Mouse (Mus musculus) G1E (cell line): ENCODE data around the gene Mymk. TPM values are rescaled to one million over a fixed set of nuclear protein-coding genes. Genes with fewer than 3 reads are reported as not detected.

Experiments
- ATAC-seq: 2 replicates; pipeline ENCODE4 v1.8.0; 2016; ENCODE audit warnings: mild to moderate bottlenecking; ENCODE audit not compliant: insufficient number of reproducible peaks, poor library complexity, low FRiP score, severe bottlenecking; ENCODE audit errors: extremely low read depth
- DNase-seq: peaks from one replicate; pipeline ENCODE4 v3.0.0; 2012; ENCODE audit warnings: low spot score
- H3K27me3 ChIP-seq: 2 replicates; pipeline ENCODE4 v1.6.1; 2012; ENCODE audit warnings: mild to moderate bottlenecking, low read length, inconsistent platforms; ENCODE audit not compliant: insufficient read depth
- H3K36me3 ChIP-seq: replicated peaks from 2 replicates; pipeline ENCODE3; 2012; ENCODE audit warnings: mild to moderate bottlenecking, inconsistent platforms
- H3K4me1 ChIP-seq: 2 replicates; pipeline ENCODE4 v1.6.1; 2012; ENCODE audit warnings: low read depth, low read length, inconsistent platforms, mixed read lengths; ENCODE audit not compliant: insufficient read depth
- H3K4me3 ChIP-seq: 2 replicates; pipeline ENCODE4 v1.5.1; 2012; ENCODE audit warnings: low read depth, mild to moderate bottlenecking, inconsistent platforms, low read length, moderate library complexity, mixed read lengths
- H3K9me3 ChIP-seq: replicated peaks from 2 replicates; pipeline ENCODE4 v1.6.1; 2012; ENCODE audit warnings: inconsistent platforms
- CTCF ChIP-seq: IDR thresholded peaks from 2 replicates; pipeline ENCODE4 v1.5.1; 2012; ENCODE audit warnings: low read depth, low read length, inconsistent platforms, mixed read lengths
- GATA1 ChIP-seq: IDR thresholded peaks from 2 replicates; pipeline ENCODE4 v1.6.1; 2012; ENCODE audit warnings: borderline replicate concordance, low read length, inconsistent platforms, mixed read lengths
- GATA2 ChIP-seq: IDR thresholded peaks from 2 replicates; pipeline ENCODE4 v1.6.1; 2012; ENCODE audit warnings: low read depth, low read length, inconsistent platforms, borderline replicate concordance
- POLR2AphosphoS5 ChIP-seq: IDR thresholded peaks from 2 replicates; pipeline ENCODE4 v1.6.1; 2012; ENCODE audit warnings: low read depth, low read length, inconsistent platforms; ENCODE audit not compliant: insufficient replicate concordance
- TAL1 ChIP-seq: conservative IDR thresholded peaks from 2 replicates; pipeline ENCODE4 v1.6.1; 2012; ENCODE audit warnings: low read depth, low read length, inconsistent platforms, mixed read lengths
- polyA plus RNA-seq: library from polyadenylated mRNA; stranded (reverse); fragments of >175 nt; gene quantifications from 2 replicates; pipeline ENCODE4 v1.2.3, GENCODE M21; 2012
- total RNA-seq, 2 experiments: library from RNA; stranded (forward) in 1 of 2; stranded (reverse) in 1 of 2; fragments of 200-1000 nt in 1 of 2; fragments of >200 nt in 1 of 2; fragmentation: Nextera tagmentation in 1 of 2; gene quantifications; 2 replicates each; pipeline ENCODE4 v1.2.3; 2014 to 2017

Gene Mymk
- total and polyA plus RNA-seq, 3 experiments, result 0.27 TPM; not detected in 2

DNA sequence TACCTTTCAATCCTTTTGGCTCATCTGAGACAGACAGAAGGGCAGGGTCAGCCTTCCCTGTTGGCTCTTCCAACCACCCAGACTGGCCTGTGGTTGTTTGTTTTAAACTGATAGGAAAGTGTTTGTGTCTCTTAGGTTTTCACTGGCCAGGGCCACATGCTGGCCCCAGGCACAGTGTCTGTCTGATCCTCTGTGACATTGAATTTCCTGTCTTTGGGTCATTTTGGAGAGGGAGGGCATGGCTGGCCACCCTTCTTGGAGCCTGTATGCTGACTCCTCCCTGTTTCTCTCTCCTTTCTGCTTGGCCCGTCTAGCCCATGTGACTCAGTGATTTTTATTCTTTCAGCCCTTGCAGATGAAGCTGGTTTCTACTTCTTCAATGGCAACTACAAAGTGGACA is 17.3 kb upstream of the Mymk start:
- no peak for ATAC-seq
- Histone ChIP-seq H3K9me3 (no peaks in the 10 kb centered on the region), H3K4me3 (no peak overlapping the region), H3K4me1 (no peaks in the 10 kb centered on the region), H3K36me3 (no peaks in the 10 kb centered on the region), H3K27me3 (no peaks in the 10 kb centered on the region; the same call in 1 of the 2 replicates)
- no peak for TF ChIP-seq TAL1
- no peak for TF ChIP-seq POLR2AphosphoS5
- TF ChIP-seq GATA1, result no peak
- no peak for TF ChIP-seq GATA2
- no peak for TF ChIP-seq CTCF
- DNase-seq, result no peak

DNA sequence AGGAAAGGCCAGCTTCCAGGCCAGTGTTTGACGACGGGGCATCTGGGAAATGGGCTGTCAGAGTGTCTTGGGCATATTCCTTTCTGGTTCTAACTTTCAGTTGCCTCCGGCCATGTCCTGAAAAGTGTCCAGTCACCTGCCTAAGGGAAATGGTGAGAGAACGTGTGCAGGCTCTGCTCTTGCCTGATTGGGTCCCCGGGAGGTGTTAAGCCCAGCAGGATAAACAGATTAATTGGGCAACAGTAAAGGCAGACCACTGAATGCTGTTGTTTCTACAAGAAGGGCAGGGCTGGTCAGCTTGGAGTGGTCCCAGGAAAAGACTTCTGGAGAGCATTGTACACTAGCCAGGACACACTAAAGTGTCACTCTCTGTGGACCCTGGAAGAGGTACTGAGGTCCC is 16.7 kb upstream of the Mymk start:
- Histone ChIP-seq H3K4me3 (no peak overlapping the region), H3K9me3 (no peaks in the 10 kb centered on the region), H3K4me1 (no peaks in the 10 kb centered on the region), H3K27me3 (no peaks in the 10 kb centered on the region; the same call in 1 of the 2 replicates), H3K36me3 (no peaks in the 10 kb centered on the region)
- TF ChIP-seq GATA2 (no peak), POLR2AphosphoS5 (no peak), TAL1 (no peak), GATA1 (no peak)
- DNase-seq (no peak), ATAC-seq (no peak)

DNA sequence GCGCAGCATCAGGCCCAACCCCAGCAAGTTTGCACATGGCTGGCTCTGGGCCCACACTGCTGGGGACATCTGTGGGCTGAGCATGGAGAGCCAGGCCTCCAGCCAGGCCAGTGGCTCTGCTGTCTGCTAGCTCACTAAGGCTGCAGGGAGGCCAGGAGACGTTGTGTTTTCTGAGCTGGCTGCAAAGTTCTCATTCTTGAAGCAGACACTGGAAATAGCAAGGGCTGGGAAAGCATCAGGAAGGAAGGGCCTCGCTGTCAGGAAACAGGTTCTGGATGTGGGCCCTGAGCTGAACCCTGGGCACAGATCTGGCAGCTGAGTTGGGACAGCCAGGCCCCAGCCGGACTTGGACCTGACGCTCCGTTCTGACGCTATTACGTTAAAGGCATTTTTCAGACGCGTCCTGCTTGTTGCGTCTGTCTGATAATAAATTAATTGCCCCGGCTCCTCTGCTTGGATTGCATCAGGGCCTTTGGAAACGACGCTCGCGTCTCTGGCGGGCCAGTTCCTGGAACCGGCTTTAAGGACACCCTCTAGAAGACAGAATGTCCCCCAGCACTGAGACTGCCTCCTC is 16.2 kb upstream of the Mymk start:
- peaks cover under 1% of the 10 kb centered on the region; the same call in 1 of the 2 replicates for H3K27me3 ChIP-seq

DNA sequence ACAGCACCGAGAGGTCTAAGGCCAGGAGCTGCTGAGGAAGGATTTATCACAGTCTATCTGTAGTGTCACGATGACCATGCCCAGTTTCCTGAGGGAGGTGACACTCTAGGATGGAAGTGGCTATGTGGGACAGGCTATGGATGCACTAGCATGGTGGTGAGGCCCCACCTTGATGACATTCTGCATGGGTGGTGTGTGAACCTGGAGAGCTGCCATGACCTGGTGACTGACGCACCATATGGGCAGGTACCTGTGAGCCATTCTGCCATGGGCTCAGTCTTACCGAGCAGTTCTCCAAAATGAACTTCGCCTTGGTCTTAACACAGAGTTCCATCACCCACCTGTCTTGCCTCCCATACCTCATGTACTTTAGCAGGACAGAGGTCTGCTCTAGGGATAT is 15.6 kb upstream of the Mymk start:
- no peak for TF ChIP-seq CTCF
- no peak for TF ChIP-seq GATA1
- TF ChIP-seq GATA2, result no peak
- H3K27me3 ChIP-seq, result peaks cover 4% of the 10 kb centered on the region; the same call in 1 of the 2 replicates
- H3K9me3 ChIP-seq, result no peaks in the 10 kb centered on the region
- no peak for ATAC-seq
- H3K4me3 ChIP-seq, result no peak overlapping the region
- no peaks in the 10 kb centered on the region for H3K4me1 ChIP-seq
- H3K36me3 ChIP-seq, result no peaks in the 10 kb centered on the region
- no peak for DNase-seq

More for the DNA sequence above, 16.2 kb upstream of the Mymk start:
- ATAC-seq (no peak), DNase-seq (no peak)
- Histone ChIP-seq H3K36me3 (no peaks in the 10 kb centered on the region), H3K4me1 (no peaks in the 10 kb centered on the region), H3K4me3 (no peak overlapping the region), H3K9me3 (no peaks in the 10 kb centered on the region)
- TF ChIP-seq GATA1, result no peak
- no peak for TF ChIP-seq POLR2AphosphoS5

- H3K4me3 ChIP-seq, result no peak overlapping the region
- H3K27me3 ChIP-seq, result peaks cover 4% of the 10 kb centered on the region; the same call in 1 of the 2 replicates
- no peaks in the 10 kb centered on the region for H3K36me3 ChIP-seq
- no peak for ATAC-seq
- H3K4me1 ChIP-seq, result no peaks in the 10 kb centered on the region
- no peak for DNase-seq
- no peaks in the 10 kb centered on the region for H3K9me3 ChIP-seq
- TF ChIP-seq CTCF (no peak), GATA1 (no peak), TAL1 (no peak), POLR2AphosphoS5 (no peak)
These were observed 14.6 kb upstream of the Mymk start for GRCm38 (mm10) chr2:27086483-27087010.

- TF ChIP-seq POLR2AphosphoS5 (no peak), CTCF (no peak), GATA1 (no peak), TAL1 (no peak), GATA2 (no peak)
- Histone ChIP-seq H3K27me3 (peaks cover 4% of the 10 kb centered on the region; the same call in 1 of the 2 replicates), H3K4me1 (no peaks in the 10 kb centered on the region)
These were observed 13.8 kb upstream of the Mymk start for GRCm38 (mm10) chr2:27085801-27086200.

DNA sequence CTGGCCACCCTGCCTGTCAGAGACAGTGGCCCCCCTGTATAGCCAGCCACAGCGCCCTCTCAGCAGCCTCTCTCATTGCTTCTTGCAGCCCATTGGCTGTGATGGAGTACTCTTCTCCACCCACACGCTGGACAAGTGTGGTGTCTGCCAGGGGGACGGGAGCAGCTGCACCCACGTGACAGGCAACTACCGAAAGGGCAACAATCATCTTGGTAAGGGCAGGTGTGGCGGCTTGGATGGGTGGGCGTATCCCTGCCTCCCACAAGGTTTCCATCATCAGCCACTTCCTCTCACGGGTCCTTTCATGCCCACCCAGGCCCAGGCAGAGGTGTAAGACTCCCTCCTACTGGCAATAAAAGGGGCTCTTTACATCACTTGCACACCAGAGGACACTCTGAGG is 13.0 kb upstream of the Mymk start:
- ATAC-seq, result no peak
- no peak for DNase-seq
- Histone ChIP-seq H3K4me3 (no peak overlapping the region), H3K9me3 (no peaks in the 10 kb centered on the region), H3K4me1 (no peaks in the 10 kb centered on the region), H3K36me3 (no peaks in the 10 kb centered on the region), H3K27me3 (peaks cover 4% of the 10 kb centered on the region; the same call in 1 of the 2 replicates)
- no peak for TF ChIP-seq TAL1
- no peak for TF ChIP-seq CTCF
- TF ChIP-seq GATA2, result no peak
- no peak for TF ChIP-seq GATA1

More at GRCm38 (mm10) chr2:27085801-27086200, 13.8 kb upstream of the Mymk start:
- ATAC-seq (no peak), DNase-seq (no peak)
- H3K4me3 ChIP-seq, result no peak overlapping the region
- no peaks in the 10 kb centered on the region for H3K36me3 ChIP-seq
- no peaks in the 10 kb centered on the region for H3K9me3 ChIP-seq
